Mouse (Mus musculus): ENCODE data around the gene Mrpl14. TPM values are rescaled to one million over a fixed set of nuclear protein-coding genes. Genes with fewer than 3 reads are reported as not detected.

Gene Mrpl14
- polyA plus RNA-seq (2014; fragmentation: Nextera tagmentation; extraction: Ambion mirVana), result 146 and 154 TPM in 2 replicates

- WGBS, result 0% methylated on average over 37 of the region's 50 CpGs
- Histone ChIP-seq H3K4me2 (ENCODE audit: low read depth, severe bottlenecking) (peak within 1 kb of the TSS; percentile 91), H3K9me3 (ENCODE audit: control insufficient read depth, low read length) (no peaks in the 10 kb centered on the region), H3K36me3 (ENCODE audit: control insufficient read depth, insufficient read depth, low read length) (no peaks in the 10 kb centered on the region), H3K27me3 (ENCODE audit: control insufficient read depth, insufficient read depth, low read length) (no peaks in the 10 kb centered on the region), H3K9ac (ENCODE audit: low read length) (peak within 1 kb of the TSS; percentile 81), H3K4me1 (ENCODE audit: control insufficient read depth, insufficient read depth, low read length) (peaks cover 12% of the 10 kb centered on the region), H3K4me3 (ENCODE audit: low read depth, low read length) (peak within 1 kb of the TSS; percentile 84), H3K27ac (replicated peaks; ENCODE audit: low read depth, low read length) (peak within 1 kb of the TSS; percentile 51; the same call in 1 of the 2 replicates)
- ATAC-seq (ENCODE audit: insufficient number of reproducible peaks, low FRiP score, low TSS enrichment, low read depth), result peak; percentile 78
- DNase-seq (ENCODE audit: low spot score), result peak; percentile 95
Observed at GRCm38 (mm10) chr17:45686093-45686619, at the start of gene Mrpl14. TSS of gene Mrpl14 (plus strand) at chr17:45686322.

GRCm38 (mm10) chr17:45638596-45639295, 47.4 kb upstream of the Mrpl14 start:
- H3K27ac ChIP-seq (replicated peaks; ENCODE audit: low read depth, low read length), result no peak overlapping the region
- H3K4me2 ChIP-seq (ENCODE audit: low read depth, severe bottlenecking), result no peak overlapping the region
- DNase-seq (ENCODE audit: low spot score) (no peak), ATAC-seq (ENCODE audit: insufficient number of reproducible peaks, low FRiP score, low TSS enrichment, low read depth) (no peak)
- no peaks in the 10 kb centered on the region for H3K27me3 ChIP-seq (ENCODE audit: control insufficient read depth, insufficient read depth, low read length)
- H3K4me3 ChIP-seq (ENCODE audit: low read depth, low read length), result no peak overlapping the region
- H3K9me3 ChIP-seq (ENCODE audit: control insufficient read depth, low read length), result no peaks in the 10 kb centered on the region
- no peaks in the 10 kb centered on the region for H3K4me1 ChIP-seq (ENCODE audit: control insufficient read depth, insufficient read depth, low read length)
- 80% methylated on average over 16 of the region's 16 CpGs for WGBS
- H3K9ac ChIP-seq (ENCODE audit: low read length), result no peak overlapping the region
- no peaks in the 10 kb centered on the region for H3K36me3 ChIP-seq (ENCODE audit: control insufficient read depth, insufficient read depth, low read length)

GRCm38 (mm10) chr17:45641981-45642380, 44.1 kb upstream of the Mrpl14 start:
- H3K27me3 ChIP-seq (ENCODE audit: control insufficient read depth, insufficient read depth, low read length), result no peaks in the 10 kb centered on the region
- H3K27ac ChIP-seq (replicated peaks; ENCODE audit: low read depth, low read length), result no peak overlapping the region
- no peak for DNase-seq (ENCODE audit: low spot score)
- no peak for ATAC-seq (ENCODE audit: insufficient number of reproducible peaks, low FRiP score, low TSS enrichment, low read depth)
- H3K4me3 ChIP-seq (ENCODE audit: low read depth, low read length), result no peak overlapping the region
- no peak overlapping the region for H3K9ac ChIP-seq (ENCODE audit: low read length)
- no peaks in the 10 kb centered on the region; the same call in 1 of the 2 replicates for H3K9me3 ChIP-seq (ENCODE audit: control insufficient read depth, low read length)
- no peaks in the 10 kb centered on the region for H3K36me3 ChIP-seq (ENCODE audit: control insufficient read depth, insufficient read depth, low read length)
- no peaks in the 10 kb centered on the region for H3K4me1 ChIP-seq (ENCODE audit: control insufficient read depth, insufficient read depth, low read length)
- WGBS, result 94% methylated on average over 8 of the region's 8 CpGs
- H3K4me2 ChIP-seq (ENCODE audit: low read depth, severe bottlenecking), result no peak overlapping the region

- no peaks in the 10 kb centered on the region for H3K4me1 ChIP-seq (ENCODE audit: control insufficient read depth, insufficient read depth, low read length)
- ATAC-seq (ENCODE audit: insufficient number of reproducible peaks, low FRiP score, low TSS enrichment, low read depth) (no peak), DNase-seq (ENCODE audit: low spot score) (peak; percentile 86)
- H3K4me3 ChIP-seq (ENCODE audit: low read depth, low read length), result no peak overlapping the region
- H3K27me3 ChIP-seq (ENCODE audit: control insufficient read depth, insufficient read depth, low read length), result no peaks in the 10 kb centered on the region
- no peak overlapping the region for H3K9ac ChIP-seq (ENCODE audit: low read length)
- H3K36me3 ChIP-seq (ENCODE audit: control insufficient read depth, insufficient read depth, low read length), result no peaks in the 10 kb centered on the region
- no peaks in the 10 kb centered on the region; the same call in 1 of the 2 replicates for H3K9me3 ChIP-seq (ENCODE audit: control insufficient read depth, low read length)
- H3K4me2 ChIP-seq (ENCODE audit: low read depth, severe bottlenecking), result no peak overlapping the region
- H3K27ac ChIP-seq (replicated peaks; ENCODE audit: low read depth, low read length), result no peak overlapping the region
- 25% methylated on average over 12 of the region's 12 CpGs for WGBS
Observed at GRCm38 (mm10) chr17:45642701-45643100, 43.4 kb upstream of the Mrpl14 start.

GRCm38 (mm10) chr17:45644185-45644584, 41.9 kb upstream of the Mrpl14 start:
- WGBS, result 86% methylated on average over 4 of the region's 4 CpGs
- no peak overlapping the region for H3K9ac ChIP-seq (ENCODE audit: low read length)
- DNase-seq (ENCODE audit: low spot score) (no peak), ATAC-seq (ENCODE audit: insufficient number of reproducible peaks, low FRiP score, low TSS enrichment, low read depth) (no peak)
- H3K27me3 ChIP-seq (ENCODE audit: control insufficient read depth, insufficient read depth, low read length), result no peaks in the 10 kb centered on the region
- no peaks in the 10 kb centered on the region; the same call in 1 of the 2 replicates for H3K9me3 ChIP-seq (ENCODE audit: control insufficient read depth, low read length)
- no peaks in the 10 kb centered on the region for H3K4me1 ChIP-seq (ENCODE audit: control insufficient read depth, insufficient read depth, low read length)
- no peak overlapping the region for H3K4me3 ChIP-seq (ENCODE audit: low read depth, low read length)
- no peaks in the 10 kb centered on the region for H3K36me3 ChIP-seq (ENCODE audit: control insufficient read depth, insufficient read depth, low read length)
- no peak overlapping the region for H3K27ac ChIP-seq (replicated peaks; ENCODE audit: low read depth, low read length)
- no peak overlapping the region for H3K4me2 ChIP-seq (ENCODE audit: low read depth, severe bottlenecking)

- WGBS, result 65% methylated on average over 7 of the region's 7 CpGs
- H3K9me3 ChIP-seq (ENCODE audit: control insufficient read depth, low read length), result no peaks in the 10 kb centered on the region
- H3K4me1 ChIP-seq (ENCODE audit: control insufficient read depth, insufficient read depth, low read length), result no peaks in the 10 kb centered on the region
- no peak for DNase-seq (ENCODE audit: low spot score)
- H3K4me2 ChIP-seq (ENCODE audit: low read depth, severe bottlenecking), result no peak overlapping the region
- no peak for ATAC-seq (ENCODE audit: insufficient number of reproducible peaks, low FRiP score, low TSS enrichment, low read depth)
- H3K4me3 ChIP-seq (ENCODE audit: low read depth, low read length), result no peak overlapping the region
- no peaks in the 10 kb centered on the region for H3K27me3 ChIP-seq (ENCODE audit: control insufficient read depth, insufficient read depth, low read length)
- no peaks in the 10 kb centered on the region for H3K36me3 ChIP-seq (ENCODE audit: control insufficient read depth, insufficient read depth, low read length)
- H3K9ac ChIP-seq (ENCODE audit: low read length), result no peak overlapping the region
- H3K27ac ChIP-seq (replicated peaks; ENCODE audit: low read depth, low read length), result no peak overlapping the region
Observed at GRCm38 (mm10) chr17:45653233-45653632, 32.9 kb upstream of the Mrpl14 start.

- ATAC-seq (ENCODE audit: insufficient number of reproducible peaks, low FRiP score, low TSS enrichment, low read depth), result no peak
- 27% methylated on average over 6 of the region's 6 CpGs for WGBS
- no peak overlapping the region for H3K9ac ChIP-seq (ENCODE audit: low read length)
- no peak overlapping the region for H3K27ac ChIP-seq (replicated peaks; ENCODE audit: low read depth, low read length)
- no peaks in the 10 kb centered on the region for H3K4me1 ChIP-seq (ENCODE audit: control insufficient read depth, insufficient read depth, low read length)
- H3K4me3 ChIP-seq (ENCODE audit: low read depth, low read length), result no peak overlapping the region
- no peaks in the 10 kb centered on the region for H3K9me3 ChIP-seq (ENCODE audit: control insufficient read depth, low read length)
- no peaks in the 10 kb centered on the region for H3K36me3 ChIP-seq (ENCODE audit: control insufficient read depth, insufficient read depth, low read length)
- no peak overlapping the region for H3K4me2 ChIP-seq (ENCODE audit: low read depth, severe bottlenecking)
- H3K27me3 ChIP-seq (ENCODE audit: control insufficient read depth, insufficient read depth, low read length), result no peaks in the 10 kb centered on the region
- peak; percentile 39 for DNase-seq (ENCODE audit: low spot score)
Observed at GRCm38 (mm10) chr17:45655820-45656219, 30.3 kb upstream of the Mrpl14 start.

GRCm38 (mm10) chr17:45659225-45659624, 26.9 kb upstream of the Mrpl14 start, which contains the start of gene Capn11:
TSS of gene Capn11 (minus strand) at chr17:45659325.
- H3K4me1 ChIP-seq (ENCODE audit: control insufficient read depth, insufficient read depth, low read length), result no peaks in the 10 kb centered on the region
- no peak within 1 kb of the TSS for H3K4me2 ChIP-seq (ENCODE audit: low read depth, severe bottlenecking)
- no peak for DNase-seq (ENCODE audit: low spot score)
- no peaks in the 10 kb centered on the region for H3K27me3 ChIP-seq (ENCODE audit: control insufficient read depth, insufficient read depth, low read length)
- H3K27ac ChIP-seq (replicated peaks; ENCODE audit: low read depth, low read length), result no peak within 1 kb of the TSS
- H3K9me3 ChIP-seq (ENCODE audit: control insufficient read depth, low read length), result no peaks in the 10 kb centered on the region
- 85% methylated on average over 4 of the region's 4 CpGs for WGBS
- no peak within 1 kb of the TSS for H3K9ac ChIP-seq (ENCODE audit: low read length)
- H3K36me3 ChIP-seq (ENCODE audit: control insufficient read depth, insufficient read depth, low read length), result no peaks in the 10 kb centered on the region; the same call in 1 of the 2 replicates
- no peak within 1 kb of the TSS for H3K4me3 ChIP-seq (ENCODE audit: low read depth, low read length)
- ATAC-seq (ENCODE audit: insufficient number of reproducible peaks, low FRiP score, low TSS enrichment, low read depth), result no peak

Data from limb, embryonic 11.5 days (tissue).